Mouse (Mus musculus) myocyte (in vitro differentiated cells): ENCODE data around the gene Plekha5. TPM values are rescaled to one million over a fixed set of nuclear protein-coding genes. Genes with fewer than 3 reads are reported as not detected.

Experiments
- H3K27me3 ChIP-seq: one replicate; pipeline ENCODE4 v1.6.1; 2011; ENCODE audit not compliant: control insufficient read depth, insufficient read depth, insufficient read length
- H3K36me3 ChIP-seq: one replicate; pipeline ENCODE4 v1.6.1; 2011; ENCODE audit not compliant: control insufficient read depth, insufficient read depth
- H3K4me2 ChIP-seq: one replicate; pipeline ENCODE4 v1.6.1; 2011; ENCODE audit warnings: low read depth, control low read depth
- H3K4me3 ChIP-seq: one replicate; pipeline ENCODE4 v1.5.1; 2011; ENCODE audit warnings: mild to moderate bottlenecking, control low read depth, moderate library complexity
- H3K79me2 ChIP-seq: one replicate; pipeline ENCODE4 v1.6.1; 2011; ENCODE audit not compliant: control insufficient read depth, insufficient read depth
- H3ac ChIP-seq: one replicate; pipeline ENCODE4 v1.6.1; 2011; ENCODE audit not compliant: control insufficient read depth, insufficient read length
- CEBPB ChIP-seq: IDR thresholded peaks from 2 replicates; pipeline ENCODE4 v1.6.1; 2011; ENCODE audit warnings: mild to moderate bottlenecking, moderate library complexity; ENCODE audit not compliant: poor library complexity, insufficient read depth, severe bottlenecking
- E2F4 ChIP-seq: IDR thresholded peaks from one replicate; pipeline ENCODE4 v1.6.1; 2011; ENCODE audit warnings: mild to moderate bottlenecking, control low read depth, moderate library complexity; ENCODE audit not compliant: insufficient read depth
- MAX ChIP-seq: IDR thresholded peaks from one replicate; pipeline ENCODE4 v1.6.1; 2011; ENCODE audit warnings: low read depth, mild to moderate bottlenecking, control low read depth
- MYOD1 ChIP-seq, 3 experiments: IDR thresholded peaks; one replicate each; pipeline ENCODE4 v1.6.1; 2011; ENCODE audit warnings: control low read depth in 2 of 3, low read depth in 2 of 3, mild to moderate bottlenecking in 2 of 3, moderate library complexity in 1 of 3; ENCODE audit not compliant: insufficient read length in 2 of 3, control insufficient read depth in 1 of 3
- MYOG ChIP-seq, 3 experiments: IDR thresholded peaks; one replicate each; pipeline ENCODE4 v1.6.1; 2011; ENCODE audit warnings: control low read depth in 2 of 3, low read depth in 2 of 3, mild to moderate bottlenecking in 2 of 3; ENCODE audit not compliant: insufficient read length in 2 of 3, control insufficient read depth in 1 of 3, insufficient read depth in 1 of 3
- POLR2A ChIP-seq: IDR thresholded peaks from one replicate; pipeline ENCODE4 v1.6.1; 2011; ENCODE audit warnings: low read depth, mild to moderate bottlenecking, control low read depth, moderate library complexity; ENCODE audit not compliant: insufficient read length
- POLR2AphosphoS2 ChIP-seq: IDR thresholded peaks from one replicate; pipeline ENCODE4 v1.6.1; 2011; ENCODE audit warnings: low read depth, control low read depth; ENCODE audit not compliant: insufficient read length
- REST ChIP-seq: IDR thresholded peaks from one replicate; pipeline ENCODE4 v1.6.1; 2011; ENCODE audit warnings: mild to moderate bottlenecking, control low read depth, moderate library complexity; ENCODE audit not compliant: insufficient read depth, insufficient read length
- SRF ChIP-seq: IDR thresholded peaks from one replicate; pipeline ENCODE4 v1.6.1; 2011; ENCODE audit warnings: low read depth; ENCODE audit not compliant: control insufficient read depth, insufficient read length
- TCF12 ChIP-seq: IDR thresholded peaks from one replicate; pipeline ENCODE4 v1.6.1; 2011; ENCODE audit warnings: mild to moderate bottlenecking, control low read depth; ENCODE audit not compliant: poor library complexity, insufficient read depth, severe bottlenecking
- TCF3 ChIP-seq: IDR thresholded peaks from one replicate; pipeline ENCODE4 v1.6.1; 2011; ENCODE audit warnings: low read depth, control low read depth; ENCODE audit not compliant: insufficient read length
- USF1 ChIP-seq: IDR thresholded peaks from one replicate; pipeline ENCODE4 v1.6.1; 2011; ENCODE audit warnings: low read depth, mild to moderate bottlenecking, control low read depth, moderate library complexity
- polyA plus RNA-seq: library from polyadenylated mRNA; unstranded; fragments of >200 nt; fragmentation: generic; extraction: Trizol; gene quantifications from one replicate; pipeline ENCODE4 v1.2.1, GENCODE M21; 2012; ENCODE audit warnings: missing spikeins

The Plekha5 gene
- polyA plus RNA-seq, 1 experiment = 12.2 TPM

GRCm38 (mm10) chr6:140546648-140547201 is 122.9 kb downstream of the Plekha5 start:
- no peaks in the 10 kb centered on the region for H3K79me2 ChIP-seq
- no peak for TF ChIP-seq POLR2AphosphoS2
- TF ChIP-seq CEBPB = no peak
- no peak for TF ChIP-seq TCF3
- no peak for TF ChIP-seq REST
- no peak for TF ChIP-seq USF1
- no peak for TF ChIP-seq TCF12
- no peak for TF ChIP-seq POLR2A
- no peak for TF ChIP-seq MYOG (IDR thresholded peaks at IDR 0.05; ENCODE audit: control insufficient read depth in 1 of 3, insufficient read depth in 1 of 3, insufficient read length in 2 of 3, low read depth in 2 of 3)
- no peak for TF ChIP-seq SRF
- no peaks in the 10 kb centered on the region for H3K27me3 ChIP-seq
- H3ac ChIP-seq = no peak overlapping the region
- H3K36me3 ChIP-seq = peaks cover 3% of the 10 kb centered on the region
- H3K4me3 ChIP-seq = no peak overlapping the region
- no peak overlapping the region for H3K4me2 ChIP-seq

DNA sequence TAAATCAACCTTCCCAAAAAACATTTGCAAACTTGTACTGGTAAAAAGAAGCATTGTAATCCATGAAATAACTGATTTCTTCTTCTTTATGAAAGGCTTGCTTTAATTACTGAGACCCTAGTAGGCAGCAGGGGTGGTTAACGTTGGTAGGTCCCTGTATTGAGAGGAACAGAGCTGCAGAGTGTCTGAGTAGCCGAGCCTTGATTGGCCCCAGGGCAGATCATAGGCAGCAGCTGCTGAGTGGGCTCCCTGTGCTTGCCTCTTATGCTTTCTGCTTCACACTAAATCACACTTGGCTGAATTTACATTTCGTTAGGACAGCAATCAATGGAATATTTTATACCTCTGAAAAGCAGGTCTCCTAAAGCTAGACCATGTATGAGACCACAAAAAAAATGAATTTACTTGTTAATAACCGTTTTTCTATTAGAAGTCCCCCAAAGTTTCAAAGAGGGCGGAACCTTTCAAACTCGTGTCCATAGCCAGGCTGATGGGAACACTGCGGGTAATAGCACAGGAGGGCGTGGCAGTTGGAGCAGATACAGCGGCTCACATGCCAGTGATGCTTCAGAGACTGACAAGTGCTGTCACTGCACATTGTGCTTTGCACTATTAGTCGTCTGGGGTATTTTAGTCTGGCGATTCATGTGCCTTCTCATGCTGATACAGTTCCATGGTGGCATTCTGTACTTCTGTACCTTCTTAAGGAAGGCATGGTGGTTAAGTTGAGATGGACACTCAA is 123.5 kb downstream of the Plekha5 start:
- Histone ChIP-seq H3K27me3 (no peaks in the 10 kb centered on the region), H3K36me3 (peaks cover 8% of the 10 kb centered on the region), H3K4me3 (no peak overlapping the region), H3K4me2 (peak overlapping the region; percentile 89), H3ac (no peak overlapping the region), H3K79me2 (no peaks in the 10 kb centered on the region)
- peak in 1 of 3 experiments; percentile 38 for TF ChIP-seq MYOG (IDR thresholded peaks at IDR 0.05; ENCODE audit: control insufficient read depth in 1 of 3, insufficient read depth in 1 of 3, insufficient read length in 2 of 3, low read depth in 2 of 3)
- TF ChIP-seq MYOD1 (IDR thresholded peaks at IDR 0.05; ENCODE audit: control insufficient read depth in 1 of 3, insufficient read length in 2 of 3, low read depth in 2 of 3) = peak in 2 of 3 experiments; percentile 20 to 32
- no peak for TF ChIP-seq MAX
- TF ChIP-seq SRF = peak; percentile 12

DNA sequence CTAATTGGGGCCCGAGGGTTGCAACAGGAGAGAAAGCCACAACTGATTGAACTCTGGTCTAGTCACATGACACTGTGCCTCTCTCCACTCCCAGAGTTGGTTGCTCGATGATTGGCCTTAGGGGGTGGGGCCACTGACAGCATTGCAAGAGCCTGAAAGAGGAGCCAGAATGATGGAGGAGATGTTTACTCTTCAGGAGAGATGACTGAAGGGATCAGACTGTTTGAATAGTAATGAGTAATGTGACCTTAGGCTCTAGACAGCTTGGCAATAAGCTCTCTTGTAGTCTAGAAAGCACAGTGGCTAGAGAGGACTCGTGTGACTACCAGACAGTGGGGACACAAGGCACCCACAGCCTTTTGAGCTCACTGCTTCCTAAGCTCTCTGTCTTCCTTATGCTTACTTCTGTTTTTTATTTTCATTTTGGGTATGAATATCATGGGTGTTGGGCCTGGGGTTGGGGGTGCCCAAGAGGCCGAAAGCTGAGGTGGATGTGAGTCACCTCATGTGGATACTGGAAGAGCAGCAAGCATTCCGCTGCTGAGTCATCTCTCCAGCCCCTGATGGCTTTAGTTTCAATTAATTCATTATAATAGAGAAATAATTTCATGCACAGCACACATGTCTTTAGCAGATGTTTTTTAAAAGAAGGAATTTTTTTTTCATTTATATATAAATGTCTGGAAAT is 124.4 kb downstream of the Plekha5 start:
- no peak overlapping the region for H3ac ChIP-seq
- peaks cover 9% of the 10 kb centered on the region for H3K36me3 ChIP-seq
- TF ChIP-seq CEBPB (peak; percentile 86), MYOD1 (IDR thresholded peaks at IDR 0.05; ENCODE audit: control insufficient read depth in 1 of 3, insufficient read length in 2 of 3, low read depth in 2 of 3) (no peak), MAX (peak; percentile 22), USF1 (peak; percentile 88), POLR2A (no peak), POLR2AphosphoS2 (no peak)

GRCm38 (mm10) chr6:140550741-140551140 is 126.9 kb downstream of the Plekha5 start:
- no peaks in the 10 kb centered on the region for H3K27me3 ChIP-seq
- H3K36me3 ChIP-seq = peaks cover 6% of the 10 kb centered on the region
- H3K79me2 ChIP-seq = no peaks in the 10 kb centered on the region
- TF ChIP-seq CEBPB (no peak), MAX (no peak), E2F4 (no peak), TCF3 (peak; percentile 33), MYOD1 (IDR thresholded peaks at IDR 0.05; ENCODE audit: control insufficient read depth in 1 of 3, insufficient read length in 2 of 3, low read depth in 2 of 3) (peak in 2 of 3 experiments; percentile 74 to 84), MYOG (IDR thresholded peaks at IDR 0.05; ENCODE audit: control insufficient read depth in 1 of 3, insufficient read depth in 1 of 3, insufficient read length in 2 of 3, low read depth in 2 of 3) (peak in 2 of 3 experiments; percentile 43 to 85), USF1 (no peak), POLR2A (no peak), SRF (no peak), TCF12 (no peak), REST (no peak), POLR2AphosphoS2 (no peak)
- no peak overlapping the region for H3K4me3 ChIP-seq
- no peak overlapping the region for H3ac ChIP-seq
- peak overlapping the region; percentile 12 for H3K4me2 ChIP-seq

More for the DNA sequence above, 124.4 kb downstream of the Plekha5 start:
- Histone ChIP-seq H3K27me3 (no peaks in the 10 kb centered on the region), H3K4me3 (no peak overlapping the region), H3K4me2 (peak overlapping the region; percentile 89), H3K79me2 (no peaks in the 10 kb centered on the region)
